7 mouse cellular contexts compared by ENCODE assay signal in genomic region chr19:40401213-40401612, GRCm38 (mm10).
DNase-seq lines count a peak whose midpoint lies in the region; ATAC-seq and TF ChIP-seq lines count a peak whose summit lies in the region.

No protein-coding gene starts in this region.

- no peak for TF ChIP-seq POLR2A in lung, adult 2 months (IDR thresholded peaks at IDR 0.05; ENCODE audit: borderline replicate concordance, extremely low read depth, low read depth, low read length)

- ATAC-seq in embryonic facial prominence, embryonic 15.5 days (ENCODE audit: insufficient number of reproducible peaks, low FRiP score, low TSS enrichment, low read depth), result 0 out of 2 replicates have a peak, but pooled peaks have one; percentile 37
- no peak for ATAC-seq in forebrain, embryonic 11.5 days (replicated peaks; ENCODE audit: low FRiP score)

- DNase-seq in spleen, postnatal 4 days (ENCODE audit: low spot score in 2 of 2), result peak; percentile 36 to 71
- no peak for DNase-seq in spleen, postnatal 14 days (ENCODE audit: low spot score in 2 of 2)
- peak; percentile 36 for DNase-seq in lung, adult 2 months
- peak; percentile 67 for DNase-seq in urinary bladder, postnatal 25 days (ENCODE audit: low spot score)
- DNase-seq in embryo, embryonic 11 days, result no peak
- no peak for DNase-seq in forebrain, embryonic 11.5 days (ENCODE audit: low spot score)

- TF ChIP-seq CTCF in lung, adult 2 months (IDR thresholded peaks at IDR 0.05; ENCODE audit: insufficient read depth, low read length), result no peak

- H3K36me3 ChIP-seq in embryonic facial prominence, embryonic 15.5 days, result no peaks in the 10 kb centered on the region
- no peaks in the 10 kb centered on the region for H3K36me3 ChIP-seq in forebrain, embryonic 11.5 days (ENCODE audit: control insufficient read depth, insufficient read depth, low read length)

- H3K4me1 ChIP-seq in embryonic facial prominence, embryonic 15.5 days, result peaks cover 10% of the 10 kb centered on the region; the same call in 1 of the 2 replicates
- H3K4me1 ChIP-seq in lung, adult 2 months (ENCODE audit: control insufficient read depth, insufficient read depth, low read length), result peaks cover 10% of the 10 kb centered on the region
- no peaks in the 10 kb centered on the region for H3K4me1 ChIP-seq in forebrain, embryonic 11.5 days (replicated peaks; ENCODE audit: control insufficient read depth, insufficient read depth, low read length)

- no peak overlapping the region for H3K4me3 ChIP-seq in embryonic facial prominence, embryonic 15.5 days (replicated peaks)
- no peak overlapping the region for H3K4me3 ChIP-seq in lung, adult 2 months (replicated peaks; ENCODE audit: extremely low read depth, low read depth, low read length)
- no peak overlapping the region for H3K4me3 ChIP-seq in forebrain, embryonic 11.5 days (ENCODE audit: low read depth, low read length)

- WGBS in embryonic facial prominence, embryonic 15.5 days, result 52% methylated on average over 7 of the region's 7 CpGs
- 35% methylated on average over 7 of the region's 7 CpGs for WGBS in lung, adult 2 months
- 89% methylated on average over 7 of the region's 7 CpGs for WGBS in forebrain, embryonic 11.5 days

- H3K9ac ChIP-seq in embryonic facial prominence, embryonic 15.5 days, result no peak overlapping the region
- H3K9ac ChIP-seq in forebrain, embryonic 11.5 days (ENCODE audit: low read length), result no peak overlapping the region

- H3K9me3 ChIP-seq in embryonic facial prominence, embryonic 15.5 days (replicated peaks), result no peaks in the 10 kb centered on the region
- no peaks in the 10 kb centered on the region for H3K9me3 ChIP-seq in forebrain, embryonic 11.5 days (ENCODE audit: control insufficient read depth, low read length)

- no peak overlapping the region for H3K27ac ChIP-seq in embryonic facial prominence, embryonic 15.5 days (replicated peaks)
- no peak overlapping the region for H3K27ac ChIP-seq in forebrain, embryonic 11.5 days (ENCODE audit: low read depth, low read length)

- H3K27me3 ChIP-seq in embryonic facial prominence, embryonic 15.5 days, result no peaks in the 10 kb centered on the region
- no peaks in the 10 kb centered on the region for H3K27me3 ChIP-seq in forebrain, embryonic 11.5 days (ENCODE audit: control insufficient read depth, insufficient read depth, low read length)

- no peak overlapping the region for H3K4me2 ChIP-seq in embryonic facial prominence, embryonic 15.5 days (replicated peaks)
- H3K4me2 ChIP-seq in forebrain, embryonic 11.5 days (ENCODE audit: low read depth, low read length, severe bottlenecking), result no peak overlapping the region

Comparison
In these comparisons a context has a peak if more than half of its experiments do, and no peak if none do; other contexts are left out.
1. DNase-seq: peak in spleen, postnatal 4 days (2 of 2), lung, adult 2 months (single experiment) and urinary bladder, postnatal 25 days (single experiment); none in spleen, postnatal 14 days (0 of 2), embryo, embryonic 11 days (single experiment) and forebrain, embryonic 11.5 days (single experiment).